Mouse (Mus musculus): ENCODE results near the gene Sema3g.

The Sema3g gene

GRCm38 (mm10) chr14:31217666-31218065, at the start of gene Sema3g:
Gene Sema3g, plus strand, starts transcription at chr14:31217860.
- in situ Hi-C loops (cut with MboI; ENCODE audit: unreplicated experiment in 2 of 2), result loop anchor here (5.0 to 25.0 kb wide), 3 partner anchors 110 to 870 kb away; partner anchors contain the start of genes Dph3 (in 1 of the 2) and Oxnad1 (in 1 of the 2)

GRCm38 (mm10) chr14:31168425-31168824, 49.2 kb upstream of the Sema3g start, which contains the start of gene Stab1:
Gene Stab1, minus strand, starts transcription at chr14:31168641.
- in situ Hi-C loops (cut with MboI; ENCODE audit: unreplicated experiment in 2 of 2), result no loop called here

GRCm38 (mm10) chr14:31169508-31169907, 48.2 kb upstream of the Sema3g start:
- in situ Hi-C loops (cut with MboI; ENCODE audit: unreplicated experiment in 2 of 2), result no loop called here

- in situ Hi-C loops (cut with MboI; ENCODE audit: unreplicated experiment in 2 of 2), result no loop called here
These were observed 46.7 kb upstream of the Sema3g start for GRCm38 (mm10) chr14:31170963-31171362.

- in situ Hi-C loops (cut with MboI; ENCODE audit: unreplicated experiment in 2 of 2), result no loop called here
These were observed 46.3 kb upstream of the Sema3g start for GRCm38 (mm10) chr14:31171386-31171785.

- in situ Hi-C loops (cut with MboI; ENCODE audit: unreplicated experiment in 2 of 2), result no loop called here
These were observed 45.8 kb upstream of the Sema3g start for GRCm38 (mm10) chr14:31171821-31172220.

GRCm38 (mm10) chr14:31172781-31173455, 44.7 kb upstream of the Sema3g start:
- in situ Hi-C loops (cut with MboI; ENCODE audit: unreplicated experiment in 2 of 2), result no loop called here

GRCm38 (mm10) chr14:31173537-31173936, 44.1 kb upstream of the Sema3g start:
- in situ Hi-C loops (cut with MboI; ENCODE audit: unreplicated experiment in 2 of 2), result no loop called here

- in situ Hi-C loops (cut with MboI; ENCODE audit: unreplicated experiment in 2 of 2), result no loop called here
These were observed 40.4 kb upstream of the Sema3g start for GRCm38 (mm10) chr14:31177287-31177686.

- in situ Hi-C loops (cut with MboI; ENCODE audit: unreplicated experiment in 2 of 2), result no loop called here
These were observed 39.9 kb upstream of the Sema3g start for GRCm38 (mm10) chr14:31177715-31178114.

- in situ Hi-C loops (cut with MboI; ENCODE audit: unreplicated experiment in 2 of 2), result no loop called here
These were observed 37.8 kb upstream of the Sema3g start for GRCm38 (mm10) chr14:31179677-31180365.

- in situ Hi-C loops (cut with MboI; ENCODE audit: unreplicated experiment in 2 of 2), result no loop called here
These were observed 36.1 kb upstream of the Sema3g start for GRCm38 (mm10) chr14:31181512-31181911.

GRCm38 (mm10) chr14:31182786-31183290, 34.8 kb upstream of the Sema3g start:
- in situ Hi-C loops (cut with MboI; ENCODE audit: unreplicated experiment in 2 of 2), result no loop called here

GRCm38 (mm10) chr14:31183541-31183940, 34.1 kb upstream of the Sema3g start:
- in situ Hi-C loops (cut with MboI; ENCODE audit: unreplicated experiment in 2 of 2), result no loop called here

- in situ Hi-C loops (cut with MboI; ENCODE audit: unreplicated experiment in 2 of 2), result no loop called here
These were observed 33.5 kb upstream of the Sema3g start for GRCm38 (mm10) chr14:31184195-31184594.

GRCm38 (mm10) chr14:31186656-31187055, 31.0 kb upstream of the Sema3g start:
- in situ Hi-C loops (cut with MboI; ENCODE audit: unreplicated experiment in 2 of 2), result no loop called here

- in situ Hi-C loops (cut with MboI; ENCODE audit: unreplicated experiment in 2 of 2), result no loop called here
These were observed 28.9 kb upstream of the Sema3g start for GRCm38 (mm10) chr14:31188771-31189181.

- in situ Hi-C loops (cut with MboI; ENCODE audit: unreplicated experiment in 2 of 2), result no loop called here
These were observed 28.3 kb upstream of the Sema3g start for GRCm38 (mm10) chr14:31189348-31189747.

GRCm38 (mm10) chr14:31191936-31192335, 25.7 kb upstream of the Sema3g start:
- in situ Hi-C loops (cut with MboI; ENCODE audit: unreplicated experiment in 2 of 2), result loop anchor here (10.0 kb wide), 2 partner anchors 167 to 317 kb away; partner anchors contain the start of gene Mustn1 (in 1 of the 2)

GRCm38 (mm10) chr14:31193791-31194190, 23.9 kb upstream of the Sema3g start:
- in situ Hi-C loops (cut with MboI; ENCODE audit: unreplicated experiment in 2 of 2), result loop anchor here (10.0 kb wide), 2 partner anchors 169 to 319 kb away; partner anchors contain the start of gene Mustn1 (in 1 of the 2)

GRCm38 (mm10) chr14:31194441-31194840, 23.2 kb upstream of the Sema3g start:
- in situ Hi-C loops (cut with MboI; ENCODE audit: unreplicated experiment in 2 of 2), result loop anchor here (10.0 kb wide), 2 partner anchors 170 to 320 kb away; partner anchors contain the start of gene Mustn1 (in 1 of the 2)

Measured in v-Abl transformed pro-B cells (cell line).